Mouse (Mus musculus) right cerebral cortex, postnatal 14 days (tissue): ENCODE results near the gene Dnajc5.
"Not testable (repeated sequence)": the region's sequence is repeated elsewhere in the genome, so short reads cannot be mapped to it uniquely, and the experiment has no call there.

ENCODE experiments used
- DNase-seq: peaks from one replicate; pipeline ENCODE4 v3.0.0; 2022

Gene Dnajc5

DNA sequence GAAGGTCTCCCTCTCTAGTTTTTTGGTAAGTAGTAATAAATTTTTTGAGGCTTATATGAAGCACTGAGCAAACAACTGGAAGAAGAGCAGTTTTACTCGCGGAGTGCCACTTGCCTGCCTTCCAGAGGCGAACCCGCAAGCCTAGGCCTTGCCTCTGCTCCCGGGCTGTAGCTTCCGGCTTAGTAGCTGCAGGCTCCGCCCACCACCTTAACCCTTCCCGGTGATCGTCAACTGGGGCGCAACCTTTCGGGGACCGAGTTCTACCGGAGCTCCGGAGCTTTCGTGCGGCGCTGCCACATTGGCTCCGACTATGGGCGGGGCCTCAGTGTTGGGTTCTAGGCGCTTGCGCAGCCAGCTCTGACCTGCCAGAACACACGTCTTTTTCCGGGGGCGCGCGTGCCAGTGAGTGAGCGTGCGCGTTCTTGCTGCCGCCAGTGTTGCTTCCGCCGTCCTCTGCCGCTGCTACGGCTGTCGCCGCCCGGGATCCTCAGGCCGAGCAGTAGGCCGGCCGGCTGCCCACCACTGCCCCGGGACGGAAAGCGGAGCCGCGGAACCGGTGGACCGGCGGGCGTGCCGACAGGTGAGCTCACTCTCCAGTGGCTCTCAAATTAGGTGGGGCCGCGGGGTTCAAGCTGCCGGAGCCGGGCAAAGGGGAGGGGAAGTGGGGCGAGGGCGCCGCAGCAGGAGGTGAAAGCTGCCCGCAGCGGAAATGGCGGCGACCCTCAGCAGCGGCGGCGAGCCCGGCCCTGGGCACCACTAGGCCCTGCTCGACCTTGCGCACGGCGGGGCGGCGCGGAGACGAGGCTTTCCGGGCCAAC lies at the start of gene Dnajc5:
Dnajc5 (plus strand) TSS at position 368 of the 818 bp plus-strand sequence.
- peak; percentile 97 for DNase-seq

- DNase-seq = no peak
These were observed 49.0 kb upstream of the Dnajc5 start for GRCm38 (mm10) chr2:181471246-181471645.

GRCm38 (mm10) chr2:181472256-181472827 lies 47.9 kb upstream of the Dnajc5 start:
- DNase-seq = no peak

- DNase-seq = no peak
These were observed 37.2 kb upstream of the Dnajc5 start for GRCm38 (mm10) chr2:181483120-181483519.

DNA sequence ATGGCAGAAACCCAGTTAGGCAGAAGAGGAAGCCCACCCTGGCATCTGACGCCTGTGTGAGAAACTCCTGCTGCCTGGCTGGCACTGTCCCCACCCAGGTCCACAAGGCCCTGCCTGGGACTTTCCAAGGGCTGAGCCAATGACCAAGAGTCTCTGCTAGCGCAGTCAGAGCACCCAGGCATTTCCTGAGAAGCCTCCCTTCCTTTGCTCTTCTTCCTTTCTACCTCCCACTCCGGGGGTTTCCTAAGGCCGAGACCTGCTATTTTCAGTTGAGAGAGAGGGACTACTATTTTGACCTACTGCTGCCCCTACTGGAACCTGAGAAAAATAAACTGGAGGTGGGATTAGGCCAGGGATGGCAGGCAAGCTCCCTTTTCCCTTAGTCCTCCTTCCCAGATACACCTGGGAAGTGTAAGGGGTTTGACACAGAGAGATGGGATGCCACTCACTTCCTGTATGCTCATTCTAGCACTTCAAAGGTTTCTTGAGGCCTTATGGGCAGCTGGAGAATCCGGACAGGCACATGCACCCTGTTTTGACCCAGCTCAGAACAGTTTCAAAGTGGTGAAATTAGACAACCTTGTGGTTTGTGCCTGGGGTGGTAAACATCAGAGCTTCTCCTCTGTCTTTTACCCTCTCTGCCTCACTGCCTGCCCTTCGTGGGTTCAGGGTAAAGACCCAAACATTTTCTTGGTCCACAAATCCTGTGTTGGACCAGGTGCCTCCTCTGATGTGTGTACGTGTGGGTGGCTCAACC lies 36.5 kb upstream of the Dnajc5 start:
- no peak for DNase-seq

DNA sequence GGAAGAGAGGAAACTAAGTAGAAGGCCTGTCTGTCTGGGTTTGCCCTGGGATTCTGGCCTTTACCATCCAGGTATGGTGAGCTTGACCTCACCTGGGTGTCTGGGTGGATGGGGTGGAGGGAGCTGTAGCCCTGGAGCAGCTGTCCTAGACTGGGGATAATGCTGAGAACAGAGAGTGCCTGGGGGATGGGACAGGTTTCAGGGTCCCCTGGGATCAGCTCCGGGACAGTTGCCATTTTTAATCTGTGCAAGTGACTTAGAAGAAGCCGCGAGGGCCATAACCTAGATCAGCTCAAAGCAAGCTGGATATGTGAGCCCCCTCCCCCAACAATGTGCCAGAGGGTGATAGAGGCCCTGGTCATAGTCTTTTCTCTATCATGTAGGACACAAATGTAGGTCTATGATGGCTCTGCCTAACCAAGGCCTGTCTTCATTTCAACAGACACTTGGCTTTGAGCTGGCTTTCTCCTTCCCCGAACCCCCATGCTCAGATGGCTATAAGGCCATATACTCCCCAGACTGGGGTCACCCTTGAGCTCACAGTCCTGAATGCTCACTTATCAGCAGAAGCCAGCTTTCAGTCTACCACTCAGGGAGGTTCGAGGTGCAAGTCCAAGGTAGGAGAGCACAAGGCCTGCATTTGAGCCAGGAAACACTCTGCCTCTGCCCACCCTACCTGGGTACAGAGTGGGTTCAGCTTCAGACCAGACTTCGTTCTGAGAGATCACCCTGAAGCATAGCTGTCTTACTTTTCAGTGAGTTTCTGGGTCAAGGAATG lies 35.6 kb upstream of the Dnajc5 start:
- no peak for DNase-seq

DNA sequence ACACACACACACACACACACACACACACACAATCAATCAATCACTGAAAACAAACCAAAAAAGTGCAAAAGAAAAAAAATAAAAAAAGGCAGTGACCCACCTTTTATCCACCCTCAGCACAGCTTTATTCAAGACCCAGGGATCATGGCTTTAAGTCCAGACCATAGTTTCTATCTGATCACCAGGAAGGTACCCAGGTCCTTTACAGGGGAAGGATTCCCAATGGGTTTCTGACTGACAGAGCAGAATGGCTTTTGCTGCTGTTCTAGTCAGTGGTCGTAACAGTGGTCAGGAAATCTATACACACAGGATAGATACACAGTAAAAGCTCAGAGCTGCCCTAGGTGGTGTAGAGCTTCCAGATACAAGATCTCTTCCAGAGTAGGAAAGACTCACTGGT lies 34.5 kb upstream of the Dnajc5 start:
- no peak for DNase-seq

- DNase-seq = no peak
These were observed 32.7 kb upstream of the Dnajc5 start for GRCm38 (mm10) chr2:181487338-181488277.

GRCm38 (mm10) chr2:181491432-181492205 lies 28.7 kb upstream of the Dnajc5 start:
- no peak for DNase-seq

DNA sequence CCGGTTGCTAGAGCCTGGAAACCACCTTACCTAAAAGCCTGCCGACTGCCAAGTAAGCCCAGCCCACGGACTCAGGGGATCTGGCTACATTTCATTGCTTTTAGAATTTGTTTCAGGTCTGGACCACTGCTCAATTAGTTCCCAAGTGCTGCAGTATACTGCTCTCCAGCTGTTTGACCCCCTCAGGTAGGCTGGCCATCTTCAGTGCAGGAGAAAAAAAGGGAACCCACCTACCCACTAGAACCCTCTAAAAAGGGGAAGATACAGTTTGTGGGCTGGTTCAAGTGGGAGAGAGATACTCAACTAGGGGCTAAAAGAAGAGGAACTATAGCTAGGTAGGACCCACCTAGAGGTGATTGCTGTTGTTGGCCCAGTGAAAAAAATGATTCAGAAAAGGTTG lies 28.1 kb upstream of the Dnajc5 start:
- DNase-seq = no peak

GRCm38 (mm10) chr2:181493156-181493927 lies 26.9 kb upstream of the Dnajc5 start, which contains the start of gene Abhd16b:
TSS of gene Abhd16b (plus strand) at chr2:181493206.
- no peak for DNase-seq

- no peak for DNase-seq
These were observed 25.9 kb upstream of the Dnajc5 start for GRCm38 (mm10) chr2:181494266-181494945.

GRCm38 (mm10) chr2:181495845-181496244 lies 24.4 kb upstream of the Dnajc5 start:
- not testable (repeated sequence) for DNase-seq

GRCm38 (mm10) chr2:181496281-181496680 lies 24.0 kb upstream of the Dnajc5 start:
- peak; percentile 65 for DNase-seq

- peak; percentile 91 for DNase-seq
These were observed 23.3 kb upstream of the Dnajc5 start, which contains the start of gene Tpd52l2 for GRCm38 (mm10) chr2:181496831-181497547. TSS of gene Tpd52l2 (plus strand) at chr2:181497142.

GRCm38 (mm10) chr2:181497548-181497875 lies 22.8 kb upstream of the Dnajc5 start:
- DNase-seq = peak; percentile 29

- no peak for DNase-seq
These were observed 21.6 kb upstream of the Dnajc5 start for GRCm38 (mm10) chr2:181498644-181499043.

GRCm38 (mm10) chr2:181509191-181509590 lies 11.1 kb upstream of the Dnajc5 start:
- no peak for DNase-seq

DNA sequence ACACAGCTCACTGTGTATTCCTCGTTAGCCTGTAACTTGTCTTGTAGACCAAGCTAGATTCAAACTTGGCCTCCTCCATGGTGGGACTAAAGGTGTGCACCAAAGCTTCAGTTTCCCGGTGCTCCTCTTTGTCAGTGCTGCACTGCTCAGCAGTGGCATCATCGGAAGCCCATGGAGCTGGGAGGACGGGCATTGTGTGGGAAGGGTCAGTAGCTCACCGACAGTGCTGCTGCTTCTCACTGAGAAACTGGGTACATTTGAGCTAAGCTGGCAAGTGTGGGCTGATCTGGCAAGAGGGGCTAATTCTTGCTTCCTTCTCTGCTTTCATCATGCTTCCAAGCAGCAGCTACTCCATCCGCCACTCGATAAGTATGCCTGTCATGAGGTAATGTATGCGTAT lies 9.1 kb upstream of the Dnajc5 start:
- DNase-seq = no peak
